Mouse (Mus musculus) spleen, postnatal 0 days (tissue): Measurements from ENCODE around the gene Cdc25a. TPM values are rescaled to one million over a fixed set of nuclear protein-coding genes. Genes with fewer than 3 reads are reported as not detected.

Experiments
- polyA plus RNA-seq: library from polyadenylated mRNA; unstranded; fragments of >200 nt; fragmentation: Nextera tagmentation; extraction: Ambion mirVana; gene quantifications from 2 replicates; pipeline ENCODE4 v1.2.1, GENCODE M21; 2015

The Cdc25a gene
- 18.3 and 18.7 TPM in 2 replicates for polyA plus RNA-seq

DNA sequence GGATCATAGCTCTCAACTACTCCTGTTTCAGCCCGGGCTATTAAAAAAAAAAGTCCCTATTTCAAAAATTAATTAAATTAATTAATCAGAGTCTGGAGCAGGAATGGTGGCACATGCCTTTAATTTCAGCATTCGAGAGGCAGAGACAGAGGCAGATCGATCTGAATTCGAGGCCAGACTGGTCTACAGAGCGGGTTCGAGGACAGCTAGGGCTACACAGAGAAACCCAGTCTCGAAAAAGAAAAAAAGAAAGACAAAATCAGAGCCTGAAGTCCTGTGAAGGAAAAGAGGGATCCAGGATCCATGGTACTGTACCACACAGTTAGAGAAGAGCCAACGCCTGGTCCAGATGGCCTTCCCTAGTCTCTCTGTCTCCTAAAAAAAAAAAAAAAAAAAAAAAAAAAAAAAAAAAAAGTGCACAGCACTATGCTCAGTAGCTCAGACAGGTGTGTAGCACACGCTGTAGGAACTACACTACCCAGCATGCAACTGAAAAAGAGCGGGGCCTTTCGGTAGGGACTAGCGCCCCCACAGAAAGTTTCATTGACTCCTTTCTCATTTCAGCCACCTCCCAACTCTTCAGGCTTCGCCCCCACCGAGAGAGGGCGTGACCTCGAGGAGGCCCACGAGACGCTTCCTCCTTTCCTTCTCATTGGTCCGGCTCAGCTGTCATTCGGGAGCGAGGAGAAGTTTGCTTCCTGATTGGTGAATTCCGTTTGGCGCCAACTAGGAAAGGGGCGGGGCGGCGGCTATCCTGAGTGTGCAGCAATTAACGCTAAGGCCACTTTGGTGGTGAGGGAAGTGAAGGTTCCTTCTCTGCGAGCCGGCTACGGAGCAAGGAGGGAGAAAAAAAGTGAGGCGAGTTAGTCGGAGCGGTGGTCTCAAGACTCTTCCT lies at the start of gene Cdc25a:
Gene Cdc25a, plus strand, starts transcription at position 783 of the 895 bp plus-strand sequence.

GRCm38 (mm10) chr9:109832391-109833087 lies 42.8 kb upstream of the Cdc25a start, which contains the start of gene Nme6:
TSS of gene Nme6 (plus strand) at chr9:109832749.

DNA sequence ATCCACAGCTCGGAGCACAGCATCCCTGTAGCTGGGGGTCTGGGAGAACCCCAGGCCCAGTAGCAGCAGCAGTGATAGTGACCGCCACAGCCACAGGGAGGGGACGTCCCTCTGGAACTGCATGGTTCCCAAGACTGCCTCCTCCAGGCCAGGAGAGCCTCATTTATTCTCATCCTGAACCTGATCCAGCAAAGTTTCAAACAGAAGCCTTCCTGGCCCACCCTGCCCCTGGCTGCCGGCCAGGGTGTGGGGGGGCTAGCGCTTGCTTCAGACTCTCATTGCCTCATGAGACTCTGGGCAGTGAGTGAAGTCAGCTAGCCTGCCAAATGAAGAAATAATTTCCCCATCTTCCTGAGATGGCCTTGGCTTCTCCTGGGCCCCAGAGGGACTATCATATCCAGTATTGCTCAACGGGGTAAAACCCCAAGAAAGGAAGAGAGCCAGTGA lies 26.0 kb upstream of the Cdc25a start, which contains the start of gene Camp:
Gene Camp, minus strand, starts transcription at position 306 of the 447 bp plus-strand sequence.

DNA sequence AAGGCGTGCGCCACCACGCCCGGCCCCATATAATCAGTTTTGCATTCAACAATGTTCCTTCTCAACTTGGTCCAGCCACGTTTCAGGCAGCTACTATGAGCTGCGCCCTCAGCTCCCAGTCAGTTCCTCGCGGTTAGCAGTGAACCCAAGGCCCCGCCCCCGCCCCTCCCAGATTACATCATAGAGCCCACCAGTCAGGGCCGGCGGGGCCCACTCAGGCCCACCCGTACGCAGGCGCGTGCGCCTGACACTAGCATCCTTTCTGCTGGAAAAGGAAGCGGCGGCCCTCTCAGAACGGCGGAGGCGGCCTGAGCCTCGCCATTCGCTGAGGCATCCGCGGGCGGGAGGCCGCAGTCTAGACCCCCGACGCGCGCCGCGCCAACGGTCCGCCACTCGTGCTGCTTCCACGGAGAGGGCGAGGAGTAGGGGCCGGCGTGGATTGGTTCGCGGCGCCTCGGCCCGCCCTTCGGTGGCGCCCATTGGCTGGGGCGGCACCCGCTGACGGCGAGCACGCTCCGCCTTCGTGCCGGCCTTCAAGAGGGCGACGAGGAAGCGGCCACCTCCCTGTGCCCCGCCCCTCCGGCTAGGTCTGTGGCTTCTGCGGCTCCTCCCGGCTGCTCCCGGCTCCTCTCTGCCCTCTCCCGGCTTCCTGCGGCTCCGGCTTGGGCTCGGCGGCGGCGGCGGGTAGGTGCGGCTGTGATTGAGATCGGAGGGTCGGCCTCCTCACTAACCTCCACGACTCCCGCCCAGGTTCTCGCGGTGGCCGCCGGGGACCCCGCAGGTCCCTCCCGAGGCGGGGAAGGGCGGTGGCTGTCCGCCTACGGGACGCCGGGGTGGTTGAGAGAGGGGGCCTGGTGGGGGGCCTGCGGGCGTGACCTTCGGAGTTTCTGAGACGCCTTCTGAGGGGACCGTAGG lies 56.1 kb downstream of the Cdc25a start, which contains the start of gene Map4:
Gene Map4, plus strand, starts transcription at position 204 of the 915 bp plus-strand sequence.

Other genes with a start within 250 kb of the Cdc25a start
- gene Fbxw24, start 249.5 kb upstream of the Cdc25a start, polyA plus RNA-seq, result not detected in 2 replicates
- not detected in 2 replicates for gene Fbxw25, start 210.9 kb upstream of the Cdc25a start, polyA plus RNA-seq
- 0.07 TPM in 1 of 2 replicates, not detected in the other for gene Fbxw18, start 172.9 kb upstream of the Cdc25a start, polyA plus RNA-seq
- not detected in 2 replicates for gene Fbxw26, start 129.5 kb upstream of the Cdc25a start, polyA plus RNA-seq
- gene Fbxw27, start 84.9 kb upstream of the Cdc25a start, polyA plus RNA-seq, result not detected in 2 replicates
- not detected in 2 replicates for gene Spink8, start 63.3 kb upstream of the Cdc25a start, polyA plus RNA-seq
- gene Nme6, start 42.8 kb upstream of the Cdc25a start, polyA plus RNA-seq, result 35.6 and 37.5 TPM in 2 replicates
- 566 and 796 TPM in 2 replicates for gene Camp, start 26.0 kb upstream of the Cdc25a start, polyA plus RNA-seq
- 14.4 and 17.3 TPM in 2 replicates for gene Map4, start 55.9 kb downstream of the Cdc25a start, polyA plus RNA-seq
- gene Smarcc1, start 242.1 kb downstream of the Cdc25a start, polyA plus RNA-seq, result 41.5 and 42.0 TPM in 2 replicates
- gene Dhx30, start 242.3 kb downstream of the Cdc25a start, polyA plus RNA-seq, result 52.8 and 56.0 TPM in 2 replicates